Mouse (Mus musculus) limb, embryonic 13.5 days (tissue): Measurements from ENCODE around the gene Eif4b. TPM values are rescaled to one million over a fixed set of nuclear protein-coding genes. Genes with fewer than 3 reads are reported as not detected.

ENCODE experiments used
- ATAC-seq: fragments of 200-750 bp; cut with Nextera tagmentation; 2 replicates; pipeline ENCODE4 v1.8.0; 2017; ENCODE audit warnings: low read depth, moderate number of reproducible peaks, moderate TSS enrichment; ENCODE audit not compliant: low FRiP score
- H3K27ac ChIP-seq: fragments of 300-500 bp; sonication (generic); 2 replicates; pipeline ENCODE4 v1.5.1; 2015; ENCODE audit warnings: inconsistent platforms, mild to moderate bottlenecking, moderate library complexity
- H3K27me3 ChIP-seq: fragments of 300-500 bp; sonication (generic); 2 replicates; pipeline ENCODE4 v1.6.1; 2015; ENCODE audit warnings: mild to moderate bottlenecking, inconsistent platforms
- H3K36me3 ChIP-seq: fragments of 300-500 bp; sonication (generic); 2 replicates; pipeline ENCODE4 v1.6.1; 2015; ENCODE audit warnings: inconsistent platforms, mild to moderate bottlenecking, moderate library complexity
- H3K4me1 ChIP-seq: fragments of 300-500 bp; sonication (generic); 2 replicates; pipeline ENCODE4 v1.6.1; 2015; ENCODE audit warnings: inconsistent platforms
- H3K4me2 ChIP-seq: fragments of 300-500 bp; sonication (generic); replicated peaks from 2 replicates; pipeline ENCODE4 v1.6.1; 2015; ENCODE audit warnings: inconsistent platforms, mild to moderate bottlenecking, moderate library complexity
- H3K4me3 ChIP-seq: fragments of 300-500 bp; sonication (generic); 2 replicates; pipeline ENCODE4 v1.5.1; 2015; ENCODE audit warnings: moderate library complexity, mild to moderate bottlenecking, inconsistent platforms
- H3K9ac ChIP-seq: fragments of 300-500 bp; sonication (generic); 2 replicates; pipeline ENCODE4 v1.6.1; 2015; ENCODE audit warnings: mild to moderate bottlenecking, inconsistent platforms
- H3K9me3 ChIP-seq: fragments of 300-500 bp; sonication (generic); 2 replicates; pipeline ENCODE4 v1.6.1; 2016; ENCODE audit warnings: inconsistent platforms
- WGBS: fragments of 180-500 bp; shearing (Covaris S2); methylation state at CpG from one replicate; pipeline ENCODE4 v1.1.7; 2015; 5-methylcytosine and 5-hydroxymethylcytosine counted together
- polyA plus RNA-seq: library from polyadenylated mRNA; unstranded; fragments of >200 nt; fragmentation: Nextera tagmentation; extraction: Ambion mirVana; gene quantifications from 2 replicates; pipeline ENCODE4 v1.2.1, GENCODE M21; 2015

Gene Eif4b
- polyA plus RNA-seq, 1 experiment from 2014 or later = 120 TPM

DNA sequence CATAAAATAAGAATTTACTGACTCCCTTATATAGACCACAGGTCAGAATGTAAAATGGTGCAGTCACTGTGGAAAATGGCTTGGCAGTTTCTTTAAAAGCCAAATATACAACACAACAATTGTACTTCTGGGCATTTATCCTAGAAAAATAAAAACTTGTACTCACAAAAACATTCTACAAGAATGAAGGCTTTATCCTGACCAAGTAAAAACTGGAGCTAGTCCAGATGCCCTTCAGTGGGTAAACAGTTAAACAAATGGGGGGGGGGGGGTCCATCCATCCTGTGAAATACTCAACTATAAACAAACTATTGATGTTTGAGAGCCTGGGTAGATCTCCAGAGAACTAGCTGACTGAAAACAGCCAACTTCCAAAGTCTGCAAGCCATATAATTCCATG is 23.7 kb upstream of the Eif4b start:
- Histone ChIP-seq H3K4me1 (0 out of 2 replicates have a peak, but pooled peaks cover 5% of the 10 kb centered on the region), H3K9ac (no peak overlapping the region), H3K36me3 (no peaks in the 10 kb centered on the region), H3K27ac (no peak overlapping the region), H3K27me3 (no peaks in the 10 kb centered on the region), H3K9me3 (no peaks in the 10 kb centered on the region), H3K4me2 (no peak overlapping the region), H3K4me3 (no peak overlapping the region)
- no peak for ATAC-seq

DNA sequence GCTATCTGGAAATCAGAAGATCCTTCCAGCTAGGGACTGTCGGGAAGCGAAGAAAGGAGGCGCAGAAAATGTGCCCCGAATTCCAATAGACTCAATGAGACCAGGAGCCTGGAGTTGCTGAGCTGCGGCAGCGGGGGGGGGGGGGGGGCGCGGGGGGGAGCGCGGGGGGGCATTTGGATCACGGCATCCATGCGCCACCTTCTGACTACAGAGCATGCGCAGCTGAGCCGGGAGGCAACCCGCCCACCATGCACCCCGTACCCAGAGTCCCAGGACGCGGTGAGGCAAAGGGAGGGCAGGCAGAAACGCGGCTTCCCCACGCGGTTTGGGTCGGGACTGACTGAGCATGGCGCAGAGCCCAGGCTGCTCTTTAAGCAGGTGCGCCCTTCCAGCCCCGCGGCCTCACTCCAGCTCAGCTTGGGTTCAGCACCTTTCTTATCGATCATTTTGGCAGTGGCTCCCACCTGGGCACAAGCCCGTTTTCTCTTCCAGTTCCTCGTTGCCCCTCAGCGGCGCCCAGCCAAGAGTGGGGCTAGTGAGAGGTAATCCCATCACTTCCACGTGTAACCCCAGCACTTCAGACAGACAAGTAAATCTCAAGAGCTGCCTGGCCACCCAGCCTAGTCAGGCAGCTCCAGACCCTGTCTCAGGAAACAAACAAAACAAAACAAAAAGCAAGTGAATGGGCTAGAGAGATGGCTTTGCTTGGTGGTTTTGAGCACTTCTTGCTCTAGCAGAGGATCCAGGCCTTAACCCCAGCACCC is 21.5 kb upstream of the Eif4b start:
- under 1% methylated on average over 24 of the region's 33 CpGs for whole genome bisulfite sequencing
- H3K4me2 ChIP-seq = peak overlapping the region; percentile 81
- peak overlapping the region; percentile 71 for H3K9ac ChIP-seq
- peak overlapping the region; percentile 63 for H3K27ac ChIP-seq
- H3K36me3 ChIP-seq = no peaks in the 10 kb centered on the region
- H3K9me3 ChIP-seq = no peaks in the 10 kb centered on the region
- H3K27me3 ChIP-seq = no peaks in the 10 kb centered on the region
- 0 out of 2 replicates have a peak, but pooled peaks cover 5% of the 10 kb centered on the region for H3K4me1 ChIP-seq
- peak overlapping the region; percentile 50 for H3K4me3 ChIP-seq
- peak; percentile 83 for ATAC-seq

DNA sequence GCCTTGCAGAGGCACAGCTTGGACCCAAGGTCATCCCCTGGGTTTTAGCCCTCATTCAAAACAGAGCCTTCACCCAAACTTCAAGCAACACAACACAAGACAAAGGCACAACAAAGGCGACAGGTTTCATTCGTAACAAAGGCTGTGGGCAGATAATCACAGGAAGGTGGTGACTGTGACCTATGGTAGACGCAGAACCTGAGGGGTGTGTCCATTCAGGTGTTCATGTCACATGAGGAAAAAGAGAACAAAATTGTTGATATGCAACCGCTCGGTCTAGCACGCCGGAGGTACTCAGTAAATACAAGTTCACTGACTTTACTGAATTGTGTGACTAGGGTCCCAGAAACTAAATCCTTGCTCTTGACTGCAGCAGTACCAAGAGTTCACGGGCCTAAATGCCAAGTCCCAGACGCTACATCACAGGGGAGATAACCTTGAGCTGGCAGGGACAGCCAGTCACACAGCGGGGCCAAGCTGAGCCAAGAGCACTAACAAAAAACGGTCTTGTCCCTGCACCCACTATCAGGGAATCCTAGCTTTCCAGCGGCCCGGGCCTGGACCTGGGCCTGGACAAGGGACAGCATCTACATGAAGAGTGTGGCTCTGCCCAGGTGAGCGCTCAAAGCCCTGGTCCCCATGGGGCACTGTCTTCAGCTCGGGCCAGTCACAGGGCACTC is 16.9 kb upstream of the Eif4b start:
- H3K4me1 ChIP-seq = 0 out of 2 replicates have a peak, but pooled peaks cover 5% of the 10 kb centered on the region
- H3K36me3 ChIP-seq = no peaks in the 10 kb centered on the region
- no peaks in the 10 kb centered on the region for H3K9me3 ChIP-seq
- H3K9ac ChIP-seq = no peak overlapping the region
- no peak overlapping the region for H3K4me2 ChIP-seq
- 89% methylated on average over 15 of the region's 15 CpGs for WGBS
- no peaks in the 10 kb centered on the region for H3K27me3 ChIP-seq
- H3K27ac ChIP-seq = no peak overlapping the region
- ATAC-seq = no peak
- no peak overlapping the region for H3K4me3 ChIP-seq

DNA sequence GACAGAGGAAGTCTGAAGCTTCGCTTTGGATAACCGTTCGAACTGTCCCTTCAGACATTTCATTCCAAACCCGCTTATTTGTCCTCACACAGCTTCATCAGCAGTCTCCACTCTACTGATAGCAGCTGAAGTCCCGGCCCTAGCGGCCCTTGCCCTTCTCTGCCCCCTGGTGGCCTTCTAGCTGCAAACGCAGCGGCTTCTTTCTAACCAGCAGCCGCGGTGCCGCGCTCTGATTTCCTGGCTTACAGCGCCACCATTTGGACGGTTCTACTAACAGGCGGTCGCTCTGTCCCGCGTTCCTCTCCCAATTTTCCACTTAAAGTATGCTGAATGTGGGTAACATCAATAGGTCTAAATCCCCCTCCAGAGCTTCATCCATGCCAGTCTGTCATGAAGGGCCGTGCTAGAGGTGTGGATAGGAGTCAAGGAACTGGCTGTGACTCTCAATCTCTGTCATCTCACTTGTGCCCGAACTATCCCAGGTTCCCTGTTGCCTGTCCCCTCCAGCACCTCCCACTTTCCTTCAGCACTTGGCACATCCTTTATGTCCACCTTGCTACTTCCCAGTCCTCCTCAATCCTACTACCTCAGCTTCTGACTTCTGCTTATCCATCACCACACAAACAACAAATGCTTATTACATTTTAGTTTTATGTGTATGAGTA is 7.8 kb upstream of the Eif4b start:
- Histone ChIP-seq H3K4me1 (no peaks in the 10 kb centered on the region), H3K9me3 (no peaks in the 10 kb centered on the region), H3K4me2 (no peak overlapping the region), H3K27ac (no peak overlapping the region), H3K27me3 (peaks cover 19% of the 10 kb centered on the region; the same call in 1 of the 2 replicates), H3K36me3 (no peaks in the 10 kb centered on the region), H3K4me3 (no peak overlapping the region), H3K9ac (no peak overlapping the region)
- WGBS = 6% methylated on average over 20 of the region's 20 CpGs
- ATAC-seq = peak; percentile 90

DNA sequence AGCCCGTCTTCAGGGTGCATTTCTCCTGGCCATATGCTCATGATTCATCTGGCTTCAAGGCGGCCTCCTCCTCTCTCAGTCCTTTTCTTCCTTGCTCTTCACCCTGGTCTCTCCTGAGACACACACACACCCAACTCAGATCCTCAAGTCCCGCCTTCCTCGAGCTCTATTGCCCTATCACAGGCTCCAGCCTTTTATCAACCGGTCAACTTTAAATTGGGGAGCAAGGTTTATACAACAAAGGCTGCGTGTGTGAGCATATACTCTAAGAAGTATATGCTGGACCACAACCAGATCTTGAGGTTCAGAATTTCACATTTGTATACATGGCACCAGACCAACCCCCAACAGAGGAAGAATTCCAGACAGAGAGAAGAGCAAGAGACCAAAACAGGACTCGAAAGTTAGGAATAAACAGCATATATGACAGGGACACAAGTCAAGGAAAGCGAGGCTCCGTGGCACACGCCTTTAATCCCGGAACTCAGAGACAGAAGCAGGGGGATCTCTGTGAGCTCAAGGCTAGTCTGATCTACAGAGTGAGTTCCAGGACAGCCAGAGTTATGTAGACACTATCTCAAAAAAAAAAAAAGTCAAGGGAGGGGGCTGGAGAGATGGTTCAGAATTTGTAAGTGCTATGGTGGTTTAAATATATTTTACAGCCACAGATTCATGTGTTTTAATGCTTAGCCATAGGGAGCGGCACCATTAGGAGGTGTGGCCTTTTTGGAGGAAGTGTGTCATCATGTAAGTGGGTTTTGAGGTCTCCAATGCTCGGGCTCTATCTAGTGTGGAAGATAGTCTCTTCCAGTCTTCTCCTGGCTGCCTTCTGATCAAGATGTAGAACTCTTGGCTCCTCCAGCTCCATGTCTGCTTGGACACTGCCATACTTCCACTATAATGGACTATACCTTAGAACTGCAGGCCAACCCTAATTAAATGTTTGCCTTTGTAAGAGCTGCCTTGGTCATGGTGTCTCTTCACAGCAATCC is 2.8 kb upstream of the Eif4b start:
- H3K27ac ChIP-seq = no peak overlapping the region
- WGBS = 72% methylated on average over 13 of the region's 13 CpGs

DNA sequence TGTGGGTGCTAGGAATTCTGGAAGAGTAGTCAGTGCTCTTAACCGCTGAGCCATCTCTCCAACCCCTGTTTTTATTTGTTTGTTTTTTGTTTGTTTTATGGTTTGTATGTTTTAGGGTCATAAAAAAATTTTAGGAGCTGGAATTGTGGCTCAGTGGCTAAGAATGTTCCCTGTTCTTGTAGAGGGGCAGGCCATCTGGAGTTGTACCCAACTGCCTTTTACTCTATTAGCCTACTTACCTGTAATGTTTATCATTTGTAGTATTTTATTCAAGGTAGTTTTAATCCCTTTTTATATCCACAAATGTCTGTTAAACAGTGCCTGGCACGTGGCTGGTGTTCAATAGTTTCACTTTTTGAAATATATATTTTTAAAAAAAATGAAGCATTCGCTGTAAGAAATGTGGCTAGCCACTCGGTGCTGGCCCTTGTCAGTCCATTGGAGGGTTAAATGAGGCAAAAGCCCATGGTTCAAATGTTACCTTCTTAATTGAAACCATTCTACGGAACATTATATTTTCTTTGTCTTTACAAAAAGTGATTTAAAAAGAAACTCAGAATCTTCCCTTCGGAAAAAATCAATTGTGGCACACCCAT is 512 bp upstream of the Eif4b start:
- Histone ChIP-seq H3K9me3 (no peaks in the 10 kb centered on the region), H3K4me2 (peak overlapping the region; percentile 54), H3K27ac (no peak overlapping the region), H3K9ac (no peak overlapping the region), H3K4me3 (peak overlapping the region; percentile 93), H3K27me3 (no peaks in the 10 kb centered on the region), H3K4me1 (peaks cover 20% of the 10 kb centered on the region), H3K36me3 (0 out of 2 replicates have a peak, but pooled peaks cover 3% of the 10 kb centered on the region)
- ATAC-seq = peak; percentile 24
- 14% methylated on average over 6 of the region's 6 CpGs for WGBS

More for the DNA sequence above, 2.8 kb upstream of the Eif4b start:
- Histone ChIP-seq H3K4me2 (no peak overlapping the region), H3K36me3 (no peaks in the 10 kb centered on the region), H3K9me3 (no peaks in the 10 kb centered on the region), H3K9ac (no peak overlapping the region), H3K4me1 (peaks cover 15% of the 10 kb centered on the region), H3K27me3 (peaks cover 19% of the 10 kb centered on the region; the same call in 1 of the 2 replicates), H3K4me3 (no peak overlapping the region)
- no peak for ATAC-seq

DNA sequence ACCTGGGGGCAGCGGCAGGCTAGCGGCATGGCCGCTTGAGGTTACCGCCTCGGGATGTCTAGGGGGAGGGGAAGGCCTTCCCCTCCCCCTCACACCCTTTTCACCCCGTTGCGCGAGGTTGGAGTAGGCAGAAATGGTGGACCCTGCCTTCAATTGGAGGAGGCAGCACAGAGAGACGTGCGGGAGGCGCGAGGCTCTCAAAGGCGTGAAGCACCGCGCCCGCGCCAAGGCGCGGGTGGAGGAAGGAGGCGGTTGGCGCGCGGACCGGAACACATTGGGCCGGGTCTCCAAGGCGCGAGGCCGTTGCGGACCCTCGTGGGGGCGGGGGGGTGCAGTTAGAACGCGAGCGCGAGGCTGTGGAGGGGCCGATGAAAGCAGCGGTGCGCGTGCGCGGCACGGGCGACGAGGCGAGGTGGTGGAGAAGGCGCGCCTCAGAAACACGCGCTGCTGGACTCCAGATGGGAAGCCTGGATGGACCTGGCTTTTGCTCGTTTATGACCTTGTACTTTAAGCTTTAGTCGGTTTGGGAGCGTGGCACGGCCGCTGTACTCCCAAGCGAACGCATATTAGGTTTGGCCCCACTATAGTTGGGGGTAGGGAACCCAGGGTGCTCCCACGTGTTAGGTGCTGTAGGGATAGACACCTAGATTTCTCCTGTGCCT is 628 bp downstream of the Eif4b start:
- WGBS = under 1% methylated on average over 57 of the region's 57 CpGs
- peak; percentile 50 for ATAC-seq
- H3K4me3 ChIP-seq = peak overlapping the region; percentile 93
- H3K36me3 ChIP-seq = 0 out of 2 replicates have a peak, but pooled peaks cover 3% of the 10 kb centered on the region
- H3K9me3 ChIP-seq = no peaks in the 10 kb centered on the region
- H3K9ac ChIP-seq = peak overlapping the region; percentile 97
- H3K27me3 ChIP-seq = no peaks in the 10 kb centered on the region
- H3K27ac ChIP-seq = peak overlapping the region; percentile 95
- H3K4me2 ChIP-seq = peak overlapping the region; percentile 88
- H3K4me1 ChIP-seq = peaks cover 20% of the 10 kb centered on the region

DNA sequence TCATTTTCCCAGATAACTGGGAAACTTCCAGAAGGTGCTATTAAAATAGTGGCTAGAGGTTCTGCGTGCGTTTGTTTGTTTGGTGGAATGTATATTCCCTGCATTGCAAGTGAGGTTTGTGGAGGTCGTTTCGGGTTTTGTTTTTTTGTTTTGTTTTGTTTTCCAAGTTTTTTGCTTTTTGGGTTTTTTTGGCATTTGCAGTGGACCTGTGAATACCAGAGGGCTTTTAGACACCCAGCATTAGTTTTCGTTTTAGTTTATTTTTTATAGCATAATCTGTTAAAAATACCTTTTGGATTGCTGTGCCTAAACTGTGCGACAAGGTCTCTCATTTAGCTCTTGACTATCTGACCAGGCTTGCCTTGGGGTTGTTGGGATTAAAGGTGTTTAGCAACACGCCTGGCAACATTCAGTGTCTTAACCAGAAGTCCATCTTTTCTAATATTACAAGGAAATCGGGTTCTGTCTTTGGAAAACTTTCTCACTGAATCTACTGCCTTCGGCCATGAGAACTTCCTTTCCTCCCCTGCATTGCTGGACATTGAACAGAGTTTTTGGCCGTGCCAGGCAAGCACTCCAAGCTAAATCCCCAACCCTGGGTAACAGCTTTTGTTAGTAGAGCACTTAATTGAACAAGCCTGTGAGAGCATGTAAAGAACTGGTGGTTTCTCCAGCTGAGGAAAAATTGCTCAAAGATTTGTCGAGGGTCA is 1.5 kb downstream of the Eif4b start:
- peak overlapping the region; percentile 97 for H3K9ac ChIP-seq
- H3K4me1 ChIP-seq = peaks cover 20% of the 10 kb centered on the region
- ATAC-seq = no peak
- WGBS = 9% methylated on average over 11 of the region's 11 CpGs
- H3K27me3 ChIP-seq = no peaks in the 10 kb centered on the region
- H3K27ac ChIP-seq = no peak overlapping the region
- H3K4me2 ChIP-seq = peak overlapping the region; percentile 88
- peak overlapping the region; percentile 93 for H3K4me3 ChIP-seq
- 0 out of 2 replicates have a peak, but pooled peaks cover 3% of the 10 kb centered on the region for H3K36me3 ChIP-seq
- no peaks in the 10 kb centered on the region for H3K9me3 ChIP-seq

DNA sequence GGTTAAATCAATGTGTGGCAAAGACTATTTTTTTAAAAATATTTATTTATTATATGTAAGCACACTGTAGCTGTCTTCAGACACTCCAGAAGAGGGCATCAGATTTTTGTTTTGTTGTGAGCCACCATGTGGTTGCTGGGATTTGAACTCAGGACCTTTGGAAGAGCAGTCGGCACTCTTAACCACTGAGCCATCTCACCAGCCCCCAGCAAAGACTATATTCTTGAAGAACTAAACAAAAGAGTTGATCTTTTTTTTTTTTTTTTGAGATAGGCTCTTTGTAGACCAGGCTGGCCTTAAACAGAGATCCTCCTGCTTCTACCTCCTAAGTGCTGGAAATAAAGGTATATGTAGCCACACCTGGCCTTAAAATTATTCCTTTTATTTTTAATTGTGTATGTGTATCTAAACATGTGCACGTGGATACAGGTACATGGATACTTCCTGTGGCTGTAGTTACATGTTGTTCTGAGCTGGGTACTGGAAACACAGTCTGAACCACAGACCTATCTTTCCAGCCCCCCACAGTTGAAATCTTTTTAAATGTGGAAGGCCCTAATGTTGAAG is 3.6 kb downstream of the Eif4b start:
- 88% methylated on average over 2 of the region's 2 CpGs for WGBS
- ATAC-seq = no peak

DNA sequence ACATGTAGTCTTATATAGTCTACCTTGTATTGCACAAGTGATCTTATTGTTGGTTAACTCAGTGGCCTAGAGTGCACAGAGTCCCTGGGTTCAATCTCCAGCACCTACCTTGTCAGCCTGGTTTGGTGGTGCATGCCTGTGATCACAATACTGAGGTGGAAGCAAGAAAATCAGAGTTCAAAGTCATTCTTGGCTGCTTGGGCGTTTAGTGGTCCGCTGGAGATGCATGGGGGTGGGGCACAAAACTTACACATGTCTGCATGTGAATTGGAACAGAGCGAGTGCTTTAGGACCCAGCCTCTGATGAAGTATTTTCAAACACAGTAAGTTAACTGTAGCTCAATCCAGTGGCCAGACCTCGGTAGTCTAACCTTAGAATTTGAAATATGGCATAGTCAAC is 5.6 kb downstream of the Eif4b start:
- no peak for ATAC-seq
- Histone ChIP-seq H3K4me3 (no peak overlapping the region), H3K4me2 (no peak overlapping the region), H3K9ac (no peak overlapping the region), H3K27me3 (no peaks in the 10 kb centered on the region), H3K36me3 (peaks cover 32% of the 10 kb centered on the region), H3K9me3 (no peaks in the 10 kb centered on the region), H3K4me1 (peaks cover 18% of the 10 kb centered on the region), H3K27ac (no peak overlapping the region)
- WGBS = 74% methylated on average over 4 of the region's 4 CpGs

More for the DNA sequence above, 3.6 kb downstream of the Eif4b start:
- Histone ChIP-seq H3K4me3 (no peak overlapping the region), H3K9ac (no peak overlapping the region), H3K4me1 (peaks cover 20% of the 10 kb centered on the region), H3K4me2 (no peak overlapping the region), H3K9me3 (no peaks in the 10 kb centered on the region), H3K27me3 (no peaks in the 10 kb centered on the region), H3K27ac (no peak overlapping the region), H3K36me3 (peaks cover 12% of the 10 kb centered on the region)
